Mouse (Mus musculus): ENCODE results near the gene Fntb. TPM values are rescaled to one million over a fixed set of nuclear protein-coding genes. Genes with fewer than 3 reads are reported as not detected.
A peak's percentile ranks its signal among the peaks of the same experiment; 100 is the strongest.

The Fntb gene
- total RNA-seq, 2 experiments from 2014 or later: 27.7 to 28.1 TPM

GRCm38 (mm10) chr12:76899261-76899975 is 134.0 kb downstream of the Fntb start:
- intact Hi-C loops (cut with DNase I): no loop called here
- DNase-seq (ENCODE audit: extremely low spot score in 1 of 2, low spot score in 2 of 2): no peak

GRCm38 (mm10) chr12:76901508-76902294 is 136.3 kb downstream of the Fntb start:
- no peak for DNase-seq (ENCODE audit: extremely low spot score in 1 of 2, low spot score in 2 of 2)
- intact Hi-C loops (cut with DNase I): no loop called here

- intact Hi-C loops (cut with DNase I): no loop called here
- DNase-seq (ENCODE audit: extremely low spot score in 1 of 2, low spot score in 2 of 2): no peak
These were observed 140.9 kb downstream of the Fntb start for GRCm38 (mm10) chr12:76906278-76906677.

- intact Hi-C loops (cut with DNase I): no loop called here
- no peak for DNase-seq (ENCODE audit: extremely low spot score in 1 of 2, low spot score in 2 of 2)
These were observed 143.8 kb downstream of the Fntb start for GRCm38 (mm10) chr12:76909218-76909617.

GRCm38 (mm10) chr12:76910258-76910940 is 145.0 kb downstream of the Fntb start:
- DNase-seq (ENCODE audit: extremely low spot score in 1 of 2, low spot score in 2 of 2): no peak
- intact Hi-C loops (cut with DNase I): no loop called here

GRCm38 (mm10) chr12:76911171-76911726 is 145.9 kb downstream of the Fntb start:
- intact Hi-C loops (cut with DNase I): no loop called here
- DNase-seq (ENCODE audit: extremely low spot score in 1 of 2, low spot score in 2 of 2): no peak

- intact Hi-C loops (cut with DNase I): no loop called here
- no peak for DNase-seq (ENCODE audit: extremely low spot score in 1 of 2, low spot score in 2 of 2)
These were observed 146.8 kb downstream of the Fntb start for GRCm38 (mm10) chr12:76912193-76912592.

- no peak for DNase-seq (ENCODE audit: extremely low spot score in 1 of 2, low spot score in 2 of 2)
- intact Hi-C loops (cut with DNase I): no loop called here
These were observed 150.8 kb downstream of the Fntb start for GRCm38 (mm10) chr12:76916163-76916562.

- no peak for DNase-seq (ENCODE audit: extremely low spot score in 1 of 2, low spot score in 2 of 2)
- intact Hi-C loops (cut with DNase I): no loop called here
These were observed 152.7 kb downstream of the Fntb start for GRCm38 (mm10) chr12:76918113-76918512.

- intact Hi-C loops (cut with DNase I): no loop called here
- DNase-seq (ENCODE audit: extremely low spot score in 1 of 2, low spot score in 2 of 2): no peak
These were observed 153.5 kb downstream of the Fntb start for GRCm38 (mm10) chr12:76918855-76919254.

- intact Hi-C loops (cut with DNase I): no loop called here
- DNase-seq (ENCODE audit: extremely low spot score in 1 of 2, low spot score in 2 of 2): no peak
These were observed 155.0 kb downstream of the Fntb start for GRCm38 (mm10) chr12:76920398-76920797.

- intact Hi-C loops (cut with DNase I): no loop called here
- no peak for DNase-seq (ENCODE audit: extremely low spot score in 1 of 2, low spot score in 2 of 2)
These were observed 155.6 kb downstream of the Fntb start for GRCm38 (mm10) chr12:76920990-76921389.

GRCm38 (mm10) chr12:76923118-76923517 is 157.7 kb downstream of the Fntb start:
- peak in 1 of 2 experiments; percentile 75 for DNase-seq (ENCODE audit: extremely low spot score in 1 of 2, low spot score in 2 of 2)

GRCm38 (mm10) chr12:76924904-76925604 is 159.7 kb downstream of the Fntb start:
- intact Hi-C loops (cut with DNase I): no loop called here
- DNase-seq (ENCODE audit: extremely low spot score in 1 of 2, low spot score in 2 of 2): no peak

More at GRCm38 (mm10) chr12:76923118-76923517, 157.7 kb downstream of the Fntb start:
- intact Hi-C loops (cut with DNase I): no loop called here

- DNase-seq (ENCODE audit: extremely low spot score in 1 of 2, low spot score in 2 of 2): no peak
- intact Hi-C loops (cut with DNase I): no loop called here
These were observed 161.1 kb downstream of the Fntb start for GRCm38 (mm10) chr12:76926338-76926945.

- intact Hi-C loops (cut with DNase I): no loop called here
These were observed 161.6 kb downstream of the Fntb start for GRCm38 (mm10) chr12:76927012-76927411.

GRCm38 (mm10) chr12:76927539-76927938 is 162.2 kb downstream of the Fntb start:
- no peak for DNase-seq (ENCODE audit: extremely low spot score in 1 of 2, low spot score in 2 of 2)
- intact Hi-C loops (cut with DNase I): no loop called here

More at GRCm38 (mm10) chr12:76927012-76927411, 161.6 kb downstream of the Fntb start:
- DNase-seq (ENCODE audit: extremely low spot score in 1 of 2, low spot score in 2 of 2): no peak

GRCm38 (mm10) chr12:76930177-76930576 is 164.8 kb downstream of the Fntb start:
- no peak for DNase-seq (ENCODE audit: extremely low spot score in 1 of 2, low spot score in 2 of 2)
- intact Hi-C loops (cut with DNase I): no loop called here

Measured in left cerebral cortex, postnatal 10 days (tissue).